Mouse (Mus musculus) kidney, embryonic 14.5 days (tissue): ENCODE results near the gene Vdac2. TPM values are rescaled to one million over a fixed set of nuclear protein-coding genes. Genes with fewer than 3 reads are reported as not detected.

Experiments used
- ATAC-seq: fragments of 200-750 bp; cut with Nextera tagmentation; 2 replicates; pipeline ENCODE4 v1.8.0; 2017; ENCODE audit warnings: moderate number of reproducible peaks, mild to moderate bottlenecking, moderate TSS enrichment, moderate library complexity; ENCODE audit not compliant: low FRiP score, low TSS enrichment
- H3K27ac ChIP-seq: fragments of 300-500 bp; sonication (generic); 2 replicates; pipeline ENCODE4 v1.5.1; 2014; ENCODE audit warnings: low read depth, mild to moderate bottlenecking, low read length, moderate library complexity, mixed read lengths
- H3K27me3 ChIP-seq: fragments of 300-500 bp; sonication (generic); 2 replicates; pipeline ENCODE4 v1.6.1; 2014; ENCODE audit warnings: mild to moderate bottlenecking, low read length; ENCODE audit not compliant: control insufficient read depth, insufficient read depth
- H3K36me3 ChIP-seq: fragments of 300-500 bp; sonication (generic); 2 replicates; pipeline ENCODE4 v1.6.1; 2014; ENCODE audit warnings: low read length, mixed read lengths; ENCODE audit not compliant: control insufficient read depth, insufficient read depth
- H3K4me1 ChIP-seq: fragments of 300-500 bp; sonication (generic); 2 replicates; pipeline ENCODE4 v1.6.1; 2014; ENCODE audit warnings: low read length, mixed read lengths; ENCODE audit not compliant: control insufficient read depth, insufficient read depth
- H3K4me2 ChIP-seq: fragments of 300-500 bp; sonication (generic); replicated peaks from 2 replicates; pipeline ENCODE4 v1.6.1; 2014; ENCODE audit warnings: low read depth, mild to moderate bottlenecking, low read length
- H3K4me3 ChIP-seq: fragments of 300-500 bp; sonication (generic); 2 replicates; pipeline ENCODE4 v1.5.1; 2014; ENCODE audit warnings: mild to moderate bottlenecking, low read length
- H3K9ac ChIP-seq: fragments of 300-500 bp; sonication (generic); 2 replicates; pipeline ENCODE4 v1.6.1; 2014; ENCODE audit warnings: low read depth, mild to moderate bottlenecking, low read length, moderate library complexity
- H3K9me3 ChIP-seq: fragments of 300-500 bp; sonication (generic); 2 replicates; pipeline ENCODE4 v1.6.1; 2016; ENCODE audit warnings: low read length; ENCODE audit not compliant: control insufficient read depth
- WGBS: fragments of 180-500 bp; shearing (Covaris S2); extraction: QIAGEN DNeasy Blood & Tissue Kit; methylation state at CpG from one replicate; pipeline ENCODE4 v1.1.7; 2014; 5-methylcytosine and 5-hydroxymethylcytosine counted together
- polyA plus RNA-seq: library from polyadenylated mRNA; unstranded; fragments of >200 nt; fragmentation: Nextera tagmentation; extraction: Ambion mirVana; gene quantifications from 2 replicates; pipeline ENCODE4 v1.2.1, GENCODE M21; 2014

Vdac2 gene
- polyA plus RNA-seq = 319 and 349 TPM in 2 replicates

DNA sequence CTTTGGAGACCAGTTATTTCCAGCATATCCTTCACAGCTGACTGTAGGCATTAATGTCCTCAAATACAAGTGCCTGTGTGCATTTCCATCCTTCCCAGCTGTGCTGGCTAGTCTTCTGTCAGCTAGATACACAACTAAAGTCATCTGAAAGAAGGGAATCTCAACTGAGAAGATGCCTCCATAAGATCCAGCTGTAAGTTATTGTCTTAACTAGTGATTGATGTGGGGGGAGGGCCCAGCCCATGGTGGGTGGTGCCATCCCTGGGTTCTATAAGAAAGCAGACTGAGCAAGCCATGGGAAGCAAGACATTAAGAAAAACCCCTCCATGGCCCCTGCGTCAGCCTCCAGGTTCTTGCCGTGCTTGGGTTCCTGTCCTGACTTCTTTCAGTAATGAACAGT, at the start of gene Vdac2:
TSS of gene Vdac2 (plus strand) at position 301 of the 400 bp plus-strand sequence.
- WGBS = 84% methylated on average over 2 of the region's 2 CpGs

DNA sequence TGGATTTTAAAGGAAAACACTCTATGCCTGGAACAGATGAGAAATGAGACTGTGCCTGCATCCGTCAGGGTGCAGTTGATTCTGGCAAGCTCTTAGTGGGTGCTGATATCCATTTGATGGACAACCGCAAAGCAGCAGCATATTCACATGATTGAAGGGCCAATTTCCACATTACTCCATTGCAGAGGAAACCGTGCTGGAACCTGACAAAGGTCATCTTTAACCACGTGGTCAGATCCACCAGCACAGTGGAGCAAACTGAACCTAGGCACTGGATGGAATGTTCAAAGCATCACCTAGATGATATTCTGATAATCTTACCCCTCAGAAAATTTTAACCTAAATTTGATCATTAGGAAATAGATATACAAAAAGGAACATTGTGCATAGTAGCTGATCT, 48.8 kb upstream of the Vdac2 start:
- Histone ChIP-seq H3K36me3 (peaks cover 25% of the 10 kb centered on the region; the same call in 1 of the 2 replicates), H3K9me3 (no peaks in the 10 kb centered on the region)
- WGBS = 90% methylated on average over 4 of the region's 4 CpGs

More for the DNA sequence above, at the start of gene Vdac2:
- no peaks in the 10 kb centered on the region for H3K36me3 ChIP-seq
- no peaks in the 10 kb centered on the region for H3K27me3 ChIP-seq
- no peak within 1 kb of the TSS for H3K4me3 ChIP-seq
- no peaks in the 10 kb centered on the region for H3K9me3 ChIP-seq
- H3K4me2 ChIP-seq = no peak within 1 kb of the TSS
- H3K4me1 ChIP-seq = peaks cover 23% of the 10 kb centered on the region
- no peak for ATAC-seq
- H3K27ac ChIP-seq = no peak within 1 kb of the TSS
- H3K9ac ChIP-seq = no peak within 1 kb of the TSS

DNA sequence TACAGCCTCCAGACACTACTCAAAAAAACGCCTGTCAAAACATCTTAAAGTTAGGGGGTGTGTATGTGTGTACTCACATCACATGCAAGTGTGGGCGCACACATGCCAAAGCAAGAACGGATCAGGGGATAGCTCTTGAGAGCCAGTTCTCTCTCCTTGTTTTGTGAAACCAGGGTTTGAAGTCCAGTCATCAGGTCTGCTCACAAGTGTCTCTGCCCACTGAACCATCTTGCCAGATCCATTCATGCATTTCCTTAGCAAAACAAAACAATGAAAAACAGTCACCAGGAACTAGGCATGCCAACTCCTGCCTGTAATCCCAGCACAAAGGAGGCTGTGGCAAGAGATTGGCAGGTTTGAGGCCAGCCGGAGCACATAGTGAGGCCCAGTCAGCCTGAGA, 38.5 kb upstream of the Vdac2 start:
- WGBS = 88% methylated on average over 4 of the region's 4 CpGs
- no peak overlapping the region for H3K9ac ChIP-seq
- H3K27ac ChIP-seq = no peak overlapping the region
- H3K36me3 ChIP-seq = peaks cover 13% of the 10 kb centered on the region; the same call in 1 of the 2 replicates
- H3K4me2 ChIP-seq = no peak overlapping the region
- no peaks in the 10 kb centered on the region for H3K27me3 ChIP-seq
- no peaks in the 10 kb centered on the region for H3K4me1 ChIP-seq
- H3K4me3 ChIP-seq = no peak overlapping the region
- ATAC-seq = no peak
- H3K9me3 ChIP-seq = no peaks in the 10 kb centered on the region

More for the DNA sequence above, 48.8 kb upstream of the Vdac2 start:
- ATAC-seq = no peak
- Histone ChIP-seq H3K9ac (no peak overlapping the region), H3K4me3 (no peak overlapping the region), H3K4me1 (no peaks in the 10 kb centered on the region), H3K4me2 (no peak overlapping the region), H3K27me3 (no peaks in the 10 kb centered on the region), H3K27ac (no peak overlapping the region)

GRCm38 (mm10) chr14:21787374-21787773, 37.7 kb upstream of the Vdac2 start:
- Histone ChIP-seq H3K9me3 (no peaks in the 10 kb centered on the region), H3K9ac (no peak overlapping the region), H3K27me3 (no peaks in the 10 kb centered on the region), H3K4me2 (no peak overlapping the region), H3K36me3 (peaks cover 17% of the 10 kb centered on the region; the same call in 1 of the 2 replicates), H3K27ac (no peak overlapping the region), H3K4me1 (no peaks in the 10 kb centered on the region), H3K4me3 (no peak overlapping the region)
- ATAC-seq = no peak
- 73% methylated on average over 3 of the region's 3 CpGs for WGBS

GRCm38 (mm10) chr14:21788121-21788520, 36.9 kb upstream of the Vdac2 start:
- peaks cover 20% of the 10 kb centered on the region for H3K36me3 ChIP-seq
- ATAC-seq = no peak
- WGBS = 92% methylated on average over 5 of the region's 5 CpGs
- H3K9me3 ChIP-seq = no peaks in the 10 kb centered on the region
- no peak overlapping the region for H3K9ac ChIP-seq
- no peaks in the 10 kb centered on the region for H3K4me1 ChIP-seq
- no peak overlapping the region for H3K27ac ChIP-seq
- H3K4me2 ChIP-seq = no peak overlapping the region
- H3K27me3 ChIP-seq = no peaks in the 10 kb centered on the region
- no peak overlapping the region for H3K4me3 ChIP-seq

GRCm38 (mm10) chr14:21790585-21791251, 34.3 kb upstream of the Vdac2 start:
- H3K36me3 ChIP-seq = peaks cover 20% of the 10 kb centered on the region
- ATAC-seq = no peak
- WGBS = 88% methylated on average over 9 of the region's 9 CpGs

DNA sequence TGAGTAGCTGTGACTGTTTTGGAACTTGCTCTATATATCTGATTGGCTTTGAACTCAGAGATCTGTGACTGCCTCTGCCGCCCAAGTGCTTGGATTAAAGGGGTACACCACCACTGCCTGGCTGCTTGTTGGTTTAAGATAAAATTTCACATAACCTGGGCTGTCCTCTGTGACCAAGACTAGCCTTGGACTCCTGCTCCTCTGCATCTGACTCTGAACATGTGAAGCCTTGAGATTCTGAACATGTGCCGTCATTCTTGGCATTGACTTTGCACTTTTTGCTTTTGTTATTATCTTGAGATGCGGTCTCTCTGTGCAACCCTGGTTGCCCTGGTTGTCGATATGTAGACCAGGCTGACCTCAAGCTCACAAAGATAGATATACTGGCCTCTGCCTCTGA, 33.3 kb upstream of the Vdac2 start:
- H3K36me3 ChIP-seq = peaks cover 20% of the 10 kb centered on the region
- H3K27me3 ChIP-seq = no peaks in the 10 kb centered on the region
- no peak overlapping the region for H3K27ac ChIP-seq
- H3K9me3 ChIP-seq = no peaks in the 10 kb centered on the region
- 0 out of 2 replicates have a peak, but pooled peaks cover 3% of the 10 kb centered on the region for H3K4me1 ChIP-seq
- H3K9ac ChIP-seq = no peak overlapping the region
- WGBS = 87% methylated on average over 4 of the region's 4 CpGs
- ATAC-seq = no peak
- H3K4me2 ChIP-seq = no peak overlapping the region
- H3K4me3 ChIP-seq = no peak overlapping the region

More at GRCm38 (mm10) chr14:21790585-21791251, 34.3 kb upstream of the Vdac2 start:
- Histone ChIP-seq H3K4me3 (no peak overlapping the region), H3K9me3 (no peaks in the 10 kb centered on the region), H3K4me2 (no peak overlapping the region), H3K9ac (no peak overlapping the region), H3K4me1 (0 out of 2 replicates have a peak, but pooled peaks cover 3% of the 10 kb centered on the region), H3K27me3 (no peaks in the 10 kb centered on the region), H3K27ac (no peak overlapping the region)

DNA sequence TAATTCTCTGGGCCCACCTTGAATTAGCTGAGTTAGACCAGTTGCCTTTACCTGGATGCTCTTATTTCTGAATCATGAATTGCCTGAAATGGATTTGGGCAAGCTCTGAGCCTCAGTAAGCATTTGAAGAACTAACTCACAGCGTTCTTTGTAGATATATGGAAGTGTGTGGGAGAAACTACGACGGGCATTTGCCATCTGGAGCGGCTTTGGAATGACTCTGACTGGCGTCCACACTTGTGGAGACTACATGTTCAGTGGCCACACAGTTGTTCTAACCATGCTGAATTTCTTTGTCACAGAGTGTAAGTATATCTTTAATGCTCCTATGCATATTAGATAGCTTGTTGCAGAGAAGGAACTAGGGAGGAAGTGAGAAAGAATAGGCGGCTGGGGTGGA, 32.8 kb upstream of the Vdac2 start:
- 88% methylated on average over 6 of the region's 6 CpGs for WGBS
- H3K4me1 ChIP-seq = 0 out of 2 replicates have a peak, but pooled peaks cover 3% of the 10 kb centered on the region
- no peak overlapping the region for H3K27ac ChIP-seq
- no peaks in the 10 kb centered on the region for H3K27me3 ChIP-seq
- H3K9ac ChIP-seq = no peak overlapping the region
- peaks cover 20% of the 10 kb centered on the region for H3K36me3 ChIP-seq
- H3K4me3 ChIP-seq = no peak overlapping the region
- ATAC-seq = no peak
- H3K9me3 ChIP-seq = no peaks in the 10 kb centered on the region
- H3K4me2 ChIP-seq = no peak overlapping the region

DNA sequence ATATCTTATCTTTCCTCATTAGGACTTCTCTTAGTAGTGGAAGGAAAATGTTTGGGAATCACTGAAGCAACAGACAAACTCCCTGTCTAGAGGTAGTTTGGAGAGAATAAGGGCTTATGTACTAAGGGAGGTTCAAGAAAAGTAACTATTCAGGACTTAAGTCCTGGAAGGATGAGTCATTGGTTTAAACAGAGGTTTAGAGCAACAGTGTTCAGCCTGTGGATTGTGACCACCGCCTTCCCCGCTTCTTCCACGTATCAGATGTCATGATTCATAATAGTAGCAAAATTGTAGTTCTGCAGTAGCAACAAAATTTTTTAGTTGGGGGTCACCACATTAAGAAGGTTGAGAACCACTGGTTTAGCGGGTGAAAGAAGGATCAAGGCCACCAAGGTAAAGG, 24.4 kb upstream of the Vdac2 start:
- Histone ChIP-seq H3K9me3 (no peaks in the 10 kb centered on the region), H3K4me2 (no peak overlapping the region), H3K4me1 (no peaks in the 10 kb centered on the region), H3K27ac (no peak overlapping the region), H3K27me3 (no peaks in the 10 kb centered on the region), H3K4me3 (no peak overlapping the region), H3K36me3 (no peaks in the 10 kb centered on the region; the same call in 1 of the 2 replicates), H3K9ac (no peak overlapping the region)
- ATAC-seq = no peak
- WGBS = 97% methylated on average over 4 of the region's 4 CpGs
